Mouse (Mus musculus) erythroblast, embryonic 14.5 days (primary cell): ENCODE data around the gene Slc19a2.

Experiments used
- GATA1 ChIP-seq: IDR thresholded peaks from 2 replicates; pipeline ENCODE4 v1.6.1; 2012; ENCODE audit warnings: low read length, inconsistent platforms, mixed read lengths
- TAL1 ChIP-seq: IDR thresholded peaks from 3 replicates; pipeline ENCODE4 v1.6.1; 2012; ENCODE audit warnings: low read length, inconsistent platforms, mixed read lengths

GRCm38 (mm10) chr1:164212686-164213085 lies 36.2 kb upstream of the Slc19a2 start:
- TF ChIP-seq GATA1 (no peak), TAL1 (no peak)
